16 mouse cellular contexts compared by ENCODE assay signal in the genomic region with DNA sequence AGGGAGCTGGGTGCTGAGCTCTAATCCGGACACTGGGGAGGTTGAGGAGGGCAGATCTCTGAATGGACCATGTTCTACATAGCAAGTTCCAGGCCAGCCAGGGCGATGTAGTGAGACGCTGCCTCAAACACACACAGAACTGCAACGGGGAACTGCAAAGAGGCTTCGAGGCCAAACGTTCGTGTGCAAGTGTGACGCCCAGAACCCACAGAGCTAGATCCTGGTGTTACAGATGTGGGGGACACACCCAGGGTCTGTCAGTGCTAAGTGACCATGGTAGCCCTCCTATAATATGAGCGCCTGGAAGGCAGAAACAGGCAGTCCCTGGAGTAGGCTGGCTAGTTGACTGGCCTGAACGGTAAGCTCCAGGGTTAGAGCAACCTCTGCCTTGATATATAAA.
"Had no signal": no experiment of that assay in that cellular context is flagged by ENCODE, and none has a peak within 500 bp of the region (broad histone marks: within the 10 kb centered on the region; RNA-seq: fewer than 3 reads in every experiment).

No protein-coding gene starts in this region.

- H3K4me1 ChIP-seq: lung, embryonic 15.5 days; neural tube, embryonic 12.5 days; stomach, embryonic 15.5 days had no signal

- H3K9ac ChIP-seq: lung, embryonic 15.5 days; midbrain, embryonic 13.5 days; midbrain, embryonic 15.5 days; neural tube, embryonic 12.5 days; stomach, embryonic 15.5 days had no signal

- H3K4me2 ChIP-seq: lung, embryonic 15.5 days; midbrain, embryonic 11.5 days; midbrain, embryonic 13.5 days; midbrain, embryonic 15.5 days; neural tube, embryonic 12.5 days; stomach, embryonic 15.5 days had no signal

- H3K27ac ChIP-seq: lung, embryonic 15.5 days; macrophage; midbrain, embryonic 13.5 days; midbrain, embryonic 15.5 days; neural tube, embryonic 12.5 days; stomach, embryonic 15.5 days; stomach, postnatal 0 days had no signal

- H3K4me3 ChIP-seq: lung, embryonic 15.5 days; midbrain, embryonic 13.5 days; midbrain, embryonic 15.5 days; neural tube, embryonic 12.5 days; stomach, embryonic 15.5 days had no signal

- DNase-seq: lung, adult 2 months; lung, postnatal 14 days; lung, postnatal 36 days; right cerebral cortex, postnatal 14 days; thymus, adult 2 months; thymus, postnatal 25 days; thymus, postnatal 4 days had no signal

- H3K27me3 ChIP-seq: lung, embryonic 15.5 days; megakaryocyte, embryonic 14.5 days; midbrain, embryonic 13.5 days; midbrain, embryonic 15.5 days; neural tube, embryonic 12.5 days; stomach, embryonic 15.5 days had no signal

- H3K9me3 ChIP-seq: lung, embryonic 15.5 days; megakaryocyte, embryonic 14.5 days; midbrain, embryonic 13.5 days; midbrain, embryonic 15.5 days; neural tube, embryonic 12.5 days; stomach, embryonic 15.5 days had no signal
